ENCODE assay signal across 9 mouse cellular contexts in the genomic region with DNA sequence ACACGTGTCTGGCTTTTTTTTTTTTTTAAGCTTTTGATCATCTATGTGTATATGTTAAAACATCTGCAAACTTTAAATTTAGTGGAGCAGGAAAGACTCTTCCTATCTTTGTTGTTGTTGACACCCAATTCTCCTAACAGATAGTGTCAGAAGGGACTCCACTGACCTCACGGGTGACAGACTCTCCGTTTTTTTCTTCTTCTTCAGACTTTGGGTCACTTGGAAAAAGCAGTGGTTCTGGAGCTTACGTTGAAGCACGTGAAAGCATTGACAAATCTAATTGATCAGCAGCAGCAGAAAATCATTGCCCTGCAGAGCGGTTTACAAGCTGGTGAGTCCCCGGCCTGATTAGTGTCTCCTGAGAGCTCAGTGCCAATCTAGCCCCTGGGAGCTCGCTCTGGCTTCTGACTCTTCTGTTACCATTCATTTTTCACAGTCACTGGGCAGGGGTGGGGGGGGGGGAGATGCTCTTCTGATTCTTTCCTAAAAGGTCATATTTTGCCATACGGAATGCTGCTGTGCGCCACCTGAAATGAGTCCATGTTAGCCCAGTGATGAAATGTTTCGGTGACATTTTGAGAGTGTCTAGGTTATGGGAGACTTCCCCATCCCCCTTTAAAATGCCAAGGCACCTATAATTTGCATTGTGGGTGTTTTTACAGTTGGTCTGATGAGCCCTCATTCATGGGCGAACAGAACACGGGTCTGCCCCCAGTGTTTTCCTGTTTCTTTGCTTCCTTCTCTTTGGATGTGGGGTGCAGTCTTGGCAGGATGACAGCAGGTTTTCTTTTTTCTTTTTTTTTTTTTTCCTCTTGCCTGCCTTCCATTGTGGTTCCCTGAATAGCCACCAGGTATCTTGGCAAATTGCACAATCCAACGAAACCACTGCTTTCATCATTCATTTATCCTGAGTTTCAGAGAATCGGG. TPM values are rescaled to one million over a fixed set of nuclear protein-coding genes. Genes with fewer than 3 reads are reported as not detected.
DNase-seq lines count a peak whose midpoint lies in the region; ATAC-seq and TF ChIP-seq lines count a peak whose summit lies in the region.
"Had no signal": no experiment of that assay in that cellular context is flagged by ENCODE, and none has a peak within 500 bp of the region (broad histone marks: within the 10 kb centered on the region; RNA-seq: fewer than 3 reads in every experiment).

No protein-coding gene starts in this region.

- peak; percentile 7 for TF ChIP-seq POLR2A in myocyte (IDR thresholded peaks at IDR 0.05; ENCODE audit: insufficient read length, low read depth)

- no peaks in the 10 kb centered on the region for H3K27me3 ChIP-seq in heart, embryonic 14.5 days (ENCODE audit: control insufficient read depth, insufficient read depth, low read length)
- H3K27me3 ChIP-seq in myocyte (ENCODE audit: control insufficient read depth, insufficient read depth, insufficient read length) = no peaks in the 10 kb centered on the region

- no peak for ATAC-seq in cerebellum, adult (ENCODE audit: insufficient number of reproducible peaks, low FRiP score, low TSS enrichment)
- ATAC-seq in heart, embryonic 14.5 days (ENCODE audit: insufficient number of reproducible peaks, insufficient read depth, low FRiP score, low read depth) = no peak

- peaks cover 63% of the 10 kb centered on the region for H3K79me2 ChIP-seq in myocyte (ENCODE audit: control insufficient read depth, insufficient read depth)

- peak overlapping the region; percentile 86 for H3K4me3 ChIP-seq in left cerebral cortex, adult 2 months
- peak overlapping the region; percentile 28 to 59 for H3K4me3 ChIP-seq in heart, embryonic 14.5 days (ENCODE audit: control insufficient read depth in 1 of 2, insufficient read depth in 1 of 2, low read depth in 1 of 2, low read length in 2 of 2)
- H3K4me3 ChIP-seq in myocyte = peak overlapping the region; percentile 95

- peak; percentile 14 to 33 for DNase-seq in cerebellum, adult 18-20 months
- DNase-seq in left cerebral cortex, adult 2 months (ENCODE audit: extremely low spot score in 1 of 2, low spot score in 2 of 2) = no peak
- DNase-seq in left cerebral cortex, postnatal 14 days (ENCODE audit: low spot score in 2 of 2) = no peak
- DNase-seq in ovary, postnatal 14 days (ENCODE audit: low spot score) = no peak
- no peak for DNase-seq in adrenal gland, postnatal 14 days
- DNase-seq: B cell, adult 2 months had no signal

- H3K4me2 ChIP-seq in heart, embryonic 14.5 days (ENCODE audit: low read length) = peak overlapping the region; percentile 82
- peak overlapping the region; percentile 97 for H3K4me2 ChIP-seq in myocyte (ENCODE audit: low read depth)

- no peaks in the 10 kb centered on the region for H3K9me3 ChIP-seq in heart, embryonic 14.5 days (ENCODE audit: control insufficient read depth, low read length)

- peaks cover 40% of the 10 kb centered on the region for H3K36me3 ChIP-seq in heart, embryonic 14.5 days (ENCODE audit: control insufficient read depth, insufficient read depth, low read length)
- H3K36me3 ChIP-seq in myocyte (ENCODE audit: control insufficient read depth, insufficient read depth) = peaks cover 50% of the 10 kb centered on the region

- peak overlapping the region; percentile 44 for H3ac ChIP-seq in myocyte (ENCODE audit: control insufficient read depth, insufficient read length)

- H3K27ac ChIP-seq in left cerebral cortex, adult 2 months = peak overlapping the region; percentile 98
- no peak overlapping the region; a peak in 1 of 4 replicates for H3K27ac ChIP-seq in heart, embryonic 14.5 days (replicated peaks in 1 of 2; ENCODE audit: control insufficient read depth in 1 of 2, insufficient read depth in 1 of 2, low read depth in 2 of 2, low read length in 2 of 2)

- intact Hi-C loops in left cerebral cortex, adult 2 months (cut with DNase I) = loop anchor here (5.0 kb wide), 1 partner anchor 75 kb away; no protein-coding TSS in a partner anchor
- intact Hi-C loops in left cerebral cortex, postnatal 14 days (cut with DNase I) = loop anchor here (5.0 kb wide), 2 partner anchors 90 to 160 kb away; no protein-coding TSS in a partner anchor

- 62% methylated on average over 15 of the region's 15 CpGs for WGBS in heart, embryonic 14.5 days

- H3K9ac ChIP-seq in heart, embryonic 14.5 days (ENCODE audit: low read length) = peak overlapping the region; percentile 92

- no peak; the same call in 1 of the 2 replicates for TF ChIP-seq CTCF in left cerebral cortex, adult 2 months (IDR thresholded peaks at IDR 0.05)

- peaks cover 17 to 47% of the 10 kb centered on the region in 2 experiments for H3K4me1 ChIP-seq in heart, embryonic 14.5 days (ENCODE audit: control insufficient read depth in 2 of 2, insufficient read depth in 2 of 2, low read length in 2 of 2)

TF ChIP-seq in myocyte, 11 proteins besides CTCF, POLR2A, EP300 and RAD21:
- TF ChIP-seq POLR2AphosphoS2 (IDR thresholded peaks at IDR 0.05; ENCODE audit: insufficient read length, low read depth) (no peak), CEBPB (IDR thresholded peaks at IDR 0.05; ENCODE audit: insufficient read depth, poor library complexity, severe bottlenecking) (peak; percentile 64)

RNA-seq across cellular contexts. Expression of a gene that starts 2.1 kb away (rescaled TPM):
- total RNA-seq in left cerebral cortex, adult 2 months (2021) = 100 to 1,000 TPM; 127 to 159 TPM
- total RNA-seq in left cerebral cortex, postnatal 14 days (2021) = 10 to 100 TPM; 55.2 to 77.3 TPM
- polyA plus RNA-seq in heart, embryonic 14.5 days (2014; fragmentation: Nextera tagmentation; extraction: Ambion mirVana) = 20.1 and 20.9 TPM in 2 replicates
- 120 TPM for polyA plus RNA-seq in myocyte (2012; fragmentation: generic; extraction: Trizol)
- 67.2 and 108 TPM in 2 replicates for total RNA-seq in adrenal gland, postnatal 14 days (2021)

Comparison
In these comparisons a context has a peak if more than half of its experiments do, and no peak if none do; other contexts are left out.
1. DNase-seq: peak in cerebellum, adult 18-20 months (2 of 2); none in left cerebral cortex, adult 2 months (0 of 2), left cerebral cortex, postnatal 14 days (0 of 2), ovary, postnatal 14 days (single experiment) and adrenal gland, postnatal 14 days (single experiment).
2. H3K4me3 ChIP-seq: peak in every context shown above with its lines; median percentile 95 in myocyte; 86 in left cerebral cortex, adult 2 months; 44 in heart, embryonic 14.5 days.